Mouse (Mus musculus) ovary, adult 2 months (tissue): ENCODE measurements around the gene Fkbp1a. TPM values are rescaled to one million over a fixed set of nuclear protein-coding genes. Genes with fewer than 3 reads are reported as not detected.

Source experiments
- polyA plus RNA-seq: library from polyadenylated mRNA; depleted of rRNA; stranded (reverse); fragments of >200 nt; gene quantifications from 2 replicates; pipeline ENCODE4 v1.2.3, GENCODE M21; 2012; rRNA removed

Fkbp1a gene
- polyA plus RNA-seq: 80.3 and 107 TPM in 2 replicates

GRCm38 (mm10) chr2:151542323-151543062 is at the start of gene Fkbp1a:
TSS of gene Fkbp1a (plus strand) at chr2:151542483.

GRCm38 (mm10) chr2:151494035-151494803 is 48.1 kb upstream of the Fkbp1a start, which contains the start of gene Nsfl1c:
TSS of gene Nsfl1c (plus strand) at chr2:151494182.

GRCm38 (mm10) chr2:151571873-151572700 is 29.8 kb downstream of the Fkbp1a start, which contains the start of gene Sdcbp2:
TSS of gene Sdcbp2 (plus strand) at chr2:151572622.

Other genes starting within 250 kb of the Fkbp1a start
- gene 4921509C19Rik, start 66.3 kb upstream of the Fkbp1a start, polyA plus RNA-seq: not detected in 2 replicates
- gene Nsfl1c, start 48.3 kb upstream of the Fkbp1a start, polyA plus RNA-seq: 45.3 and 62.2 TPM in 2 replicates
- 2.4 and 2.8 TPM in 2 replicates for gene Sdcbp2, start 30.1 kb downstream of the Fkbp1a start, polyA plus RNA-seq
- gene Snph, start 90.1 kb downstream of the Fkbp1a start, polyA plus RNA-seq: 7.0 and 7.3 TPM in 2 replicates
- gene Rad21l, start 126.0 kb downstream of the Fkbp1a start, polyA plus RNA-seq: not detected in 2 replicates
- gene Tmem74b, start 159.5 kb downstream of the Fkbp1a start, polyA plus RNA-seq: 1.2 and 1.4 TPM in 2 replicates
- 45.6 and 60.4 TPM in 2 replicates for gene Psmf1, start 201.7 kb downstream of the Fkbp1a start, polyA plus RNA-seq